Mouse (Mus musculus) hindbrain, embryonic 14.5 days (tissue): ENCODE data around the gene Hes2. TPM values are rescaled to one million over a fixed set of nuclear protein-coding genes. Genes with fewer than 3 reads are reported as not detected.

ENCODE experiments used
- ATAC-seq: fragments of 200-750 bp; cut with Nextera tagmentation; 2 replicates; pipeline ENCODE4 v1.8.0; 2017; ENCODE audit warnings: moderate number of reproducible peaks, mild to moderate bottlenecking, moderate TSS enrichment, moderate library complexity; ENCODE audit not compliant: low FRiP score
- DNase-seq: peaks from one replicate; pipeline ENCODE4 v3.0.0-alpha.2; 2015; ENCODE audit warnings: low spot score
- H3K27ac ChIP-seq: fragments of 300-500 bp; sonication (generic); 2 replicates; pipeline ENCODE4 v1.5.1; 2014; ENCODE audit warnings: mild to moderate bottlenecking, moderate library complexity
- H3K27me3 ChIP-seq: fragments of 300-500 bp; sonication (generic); 2 replicates; pipeline ENCODE4 v1.6.1; 2014; ENCODE audit warnings: mild to moderate bottlenecking, low read length, mixed read lengths; ENCODE audit not compliant: control insufficient read depth, insufficient read depth
- H3K36me3 ChIP-seq: fragments of 300-500 bp; sonication (generic); replicated peaks from 2 replicates; pipeline ENCODE4 v1.6.1; 2014; ENCODE audit not compliant: control insufficient read depth, insufficient read depth
- H3K4me1 ChIP-seq: fragments of 300-500 bp; sonication (generic); replicated peaks from 2 replicates; pipeline ENCODE4 v1.6.1; 2014; ENCODE audit warnings: antibody characterized with exemption, low read length, mixed read lengths; ENCODE audit not compliant: control insufficient read depth, insufficient read depth
- H3K4me2 ChIP-seq: fragments of 300-500 bp; sonication (generic); replicated peaks from 2 replicates; pipeline ENCODE4 v1.6.1; 2014; ENCODE audit warnings: mild to moderate bottlenecking, moderate library complexity
- H3K4me3 ChIP-seq: fragments of 300-500 bp; sonication (generic); replicated peaks from 2 replicates; pipeline ENCODE4 v1.5.1; 2014; ENCODE audit warnings: mild to moderate bottlenecking, low read length
- H3K9ac ChIP-seq: fragments of 300-500 bp; sonication (generic); 2 replicates; pipeline ENCODE4 v1.6.1; 2014
- H3K9me3 ChIP-seq: fragments of 300-500 bp; sonication (generic); 2 replicates; pipeline ENCODE4 v1.6.1; 2016; ENCODE audit warnings: low read length; ENCODE audit not compliant: control insufficient read depth
- WGBS: fragments of 180-500 bp; shearing (Covaris S2); extraction: QIAGEN DNeasy Blood & Tissue Kit; methylation state at CpG from one replicate; pipeline ENCODE4 v1.1.7; 2014; 5-methylcytosine and 5-hydroxymethylcytosine counted together
- polyA plus RNA-seq: library from polyadenylated mRNA; unstranded; fragments of >200 nt; fragmentation: Nextera tagmentation; extraction: Ambion mirVana; gene quantifications from 2 replicates; pipeline ENCODE4 v1.2.1, GENCODE M21; 2014

The Hes2 gene
- polyA plus RNA-seq, 1 experiment from 2014 or later: not detected

DNA sequence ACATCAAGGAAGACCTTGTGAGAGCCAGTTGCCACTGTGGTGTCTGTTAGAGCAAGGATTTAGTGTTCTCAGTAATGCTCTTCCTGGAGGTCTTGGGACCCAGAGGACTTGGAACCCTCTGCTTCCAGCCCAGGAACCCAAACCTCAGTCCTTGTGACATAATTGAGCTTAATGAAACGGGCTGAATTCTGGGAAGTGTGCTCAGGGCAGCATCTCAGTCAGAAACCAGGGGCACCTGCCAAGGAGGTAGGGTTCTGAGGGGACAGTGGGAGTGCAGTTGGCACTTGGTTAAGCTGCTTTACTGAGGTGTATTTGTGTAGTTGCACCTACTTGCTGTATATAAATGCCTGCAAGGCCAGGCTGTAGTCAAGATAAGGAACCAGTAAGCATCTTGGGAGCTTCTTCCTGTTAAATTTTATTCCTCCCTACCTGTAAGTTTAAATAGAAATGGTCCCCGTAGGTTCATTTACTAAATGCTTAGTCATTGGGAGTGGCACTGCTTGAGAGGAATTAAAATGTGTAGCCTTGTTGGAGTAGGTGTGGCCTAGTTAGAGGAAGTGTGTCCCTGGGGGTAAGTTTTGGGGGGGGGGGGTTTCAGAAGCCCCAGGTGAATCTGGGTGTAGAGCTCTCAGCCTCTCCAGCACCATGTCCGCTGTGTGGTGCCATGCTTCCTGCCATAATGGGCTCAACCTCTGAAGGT is 36.0 kb downstream of the Hes2 start:
- Histone ChIP-seq H3K27ac (no peak overlapping the region), H3K4me2 (no peak overlapping the region), H3K9me3 (no peaks in the 10 kb centered on the region), H3K9ac (no peak overlapping the region), H3K36me3 (no peaks in the 10 kb centered on the region), H3K4me1 (peaks cover 5% of the 10 kb centered on the region; the same call in 1 of the 2 replicates), H3K27me3 (no peaks in the 10 kb centered on the region), H3K4me3 (no peak overlapping the region)
- DNase-seq (no peak), ATAC-seq (no peak)
- WGBS: 85% methylated on average over 3 of the region's 3 CpGs

- ATAC-seq (no peak), DNase-seq (no peak)
- Histone ChIP-seq H3K9ac (no peak overlapping the region), H3K27me3 (no peaks in the 10 kb centered on the region), H3K27ac (no peak overlapping the region), H3K36me3 (no peaks in the 10 kb centered on the region), H3K9me3 (no peaks in the 10 kb centered on the region), H3K4me2 (no peak overlapping the region), H3K4me3 (no peak overlapping the region), H3K4me1 (peaks cover 5% of the 10 kb centered on the region; the same call in 1 of the 2 replicates)
- 95% methylated on average over 7 of the region's 9 CpGs for WGBS
Observed at GRCm38 (mm10) chr4:152196276-152196675, 37.6 kb downstream of the Hes2 start.

DNA sequence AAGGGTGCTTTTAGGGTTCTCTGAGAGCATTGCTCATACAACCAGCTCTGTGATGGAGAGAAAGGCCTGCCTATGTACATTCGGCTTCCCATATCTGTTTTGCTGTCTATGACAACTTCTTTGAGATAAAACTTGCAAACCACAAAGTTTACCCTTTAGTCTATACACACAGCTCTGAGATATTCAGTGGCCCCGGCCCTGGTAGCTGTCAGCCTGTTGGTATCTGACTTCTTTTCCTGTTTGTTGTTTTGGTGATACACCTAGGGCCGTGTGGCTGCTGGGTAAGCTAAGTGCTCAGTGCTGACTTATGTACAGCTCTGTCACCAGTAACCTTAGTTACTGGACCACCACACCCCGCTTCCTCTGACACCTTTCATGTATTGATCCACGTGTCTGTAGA is 38.9 kb downstream of the Hes2 start:
- no peaks in the 10 kb centered on the region for H3K36me3 ChIP-seq
- no peaks in the 10 kb centered on the region for H3K9me3 ChIP-seq
- no peak overlapping the region for H3K9ac ChIP-seq
- H3K4me2 ChIP-seq: no peak overlapping the region
- H3K4me3 ChIP-seq: no peak overlapping the region
- no peaks in the 10 kb centered on the region for H3K27me3 ChIP-seq
- no peak for ATAC-seq
- DNase-seq: no peak
- no peak overlapping the region for H3K27ac ChIP-seq
- peaks cover 5% of the 10 kb centered on the region; the same call in 1 of the 2 replicates for H3K4me1 ChIP-seq
- WGBS: 89% methylated on average over 5 of the region's 5 CpGs

DNA sequence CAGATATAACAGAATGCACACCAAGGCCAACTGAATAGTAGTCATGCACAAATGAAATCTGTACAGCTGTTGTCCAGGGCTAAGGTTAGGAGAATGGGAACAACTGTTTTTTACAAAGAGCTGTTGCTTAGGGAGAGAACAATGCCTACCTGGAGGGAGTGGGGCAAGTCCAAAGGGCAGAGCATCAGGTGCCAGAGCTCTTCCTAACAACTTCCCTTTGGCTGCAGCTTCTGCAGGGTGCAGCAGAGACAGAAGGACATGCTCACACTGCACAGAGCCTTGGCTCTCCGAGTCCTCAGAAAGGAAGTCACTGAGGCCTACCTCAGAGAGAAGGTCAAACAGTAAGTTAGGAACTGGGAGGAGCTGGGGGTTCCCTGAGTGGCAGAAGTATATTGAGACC is 41.0 kb downstream of the Hes2 start:
- Histone ChIP-seq H3K27ac (no peak overlapping the region), H3K27me3 (no peaks in the 10 kb centered on the region), H3K4me1 (no peaks in the 10 kb centered on the region), H3K4me3 (no peak overlapping the region), H3K36me3 (no peaks in the 10 kb centered on the region), H3K9ac (no peak overlapping the region), H3K9me3 (no peaks in the 10 kb centered on the region), H3K4me2 (no peak overlapping the region)
- ATAC-seq (no peak), DNase-seq (no peak)
- WGBS: 88% methylated on average over 1 of the region's 1 CpGs

- no peak overlapping the region for H3K9ac ChIP-seq
- no peak overlapping the region for H3K27ac ChIP-seq
- H3K27me3 ChIP-seq: no peaks in the 10 kb centered on the region
- H3K4me3 ChIP-seq: no peak overlapping the region
- no peaks in the 10 kb centered on the region for H3K4me1 ChIP-seq
- ATAC-seq: no peak
- DNase-seq: no peak
- H3K36me3 ChIP-seq: no peaks in the 10 kb centered on the region
- 69% methylated on average over 6 of the region's 6 CpGs for WGBS
- H3K9me3 ChIP-seq: no peaks in the 10 kb centered on the region
- H3K4me2 ChIP-seq: no peak overlapping the region
Observed at GRCm38 (mm10) chr4:152201492-152201891, 42.8 kb downstream of the Hes2 start.

- ATAC-seq (no peak), DNase-seq (no peak)
- Histone ChIP-seq H3K9me3 (no peaks in the 10 kb centered on the region), H3K4me1 (no peaks in the 10 kb centered on the region), H3K4me2 (no peak overlapping the region), H3K9ac (no peak overlapping the region), H3K27ac (no peak overlapping the region), H3K27me3 (no peaks in the 10 kb centered on the region), H3K36me3 (no peaks in the 10 kb centered on the region), H3K4me3 (no peak overlapping the region)
- WGBS: 77% methylated on average over 1 of the region's 1 CpGs
Observed at GRCm38 (mm10) chr4:152202418-152202817, 43.8 kb downstream of the Hes2 start.

GRCm38 (mm10) chr4:152202905-152203304 is 44.2 kb downstream of the Hes2 start:
- no peaks in the 10 kb centered on the region for H3K9me3 ChIP-seq
- no peaks in the 10 kb centered on the region for H3K36me3 ChIP-seq
- no peaks in the 10 kb centered on the region for H3K27me3 ChIP-seq
- ATAC-seq (no peak; the same call in 1 of the 2 replicates), DNase-seq (no peak)
- no peak overlapping the region for H3K4me3 ChIP-seq
- H3K27ac ChIP-seq: no peak overlapping the region
- 66% methylated on average over 3 of the region's 3 CpGs for WGBS
- H3K4me2 ChIP-seq: no peak overlapping the region
- no peak overlapping the region for H3K9ac ChIP-seq
- H3K4me1 ChIP-seq: no peaks in the 10 kb centered on the region

DNA sequence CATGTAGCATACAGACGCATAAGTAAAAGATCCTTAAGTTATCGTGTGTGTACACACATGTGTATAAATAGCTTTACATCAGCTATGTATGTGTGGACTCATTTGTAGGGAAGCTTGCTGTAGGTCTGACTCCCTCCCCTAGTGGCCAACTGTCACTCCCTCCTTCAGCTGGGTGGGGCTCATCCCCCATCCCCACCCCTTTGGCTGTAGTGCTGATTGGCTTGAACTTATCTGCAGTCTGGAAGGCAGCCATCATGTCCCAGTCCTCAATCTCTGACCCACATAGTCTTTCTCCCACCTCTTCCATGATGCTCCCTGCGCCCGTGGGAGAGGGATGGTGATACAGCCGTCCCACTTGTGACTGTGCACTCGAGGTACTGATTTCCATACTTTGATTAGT is 46.0 kb downstream of the Hes2 start:
- DNase-seq: no peak
- 91% methylated on average over 6 of the region's 6 CpGs for WGBS
- no peak for ATAC-seq
- H3K27ac ChIP-seq: no peak overlapping the region
- H3K4me2 ChIP-seq: no peak overlapping the region
- H3K4me3 ChIP-seq: no peak overlapping the region
- no peaks in the 10 kb centered on the region for H3K9me3 ChIP-seq
- H3K9ac ChIP-seq: no peak overlapping the region
- no peaks in the 10 kb centered on the region for H3K36me3 ChIP-seq
- H3K27me3 ChIP-seq: no peaks in the 10 kb centered on the region
- H3K4me1 ChIP-seq: no peaks in the 10 kb centered on the region

DNA sequence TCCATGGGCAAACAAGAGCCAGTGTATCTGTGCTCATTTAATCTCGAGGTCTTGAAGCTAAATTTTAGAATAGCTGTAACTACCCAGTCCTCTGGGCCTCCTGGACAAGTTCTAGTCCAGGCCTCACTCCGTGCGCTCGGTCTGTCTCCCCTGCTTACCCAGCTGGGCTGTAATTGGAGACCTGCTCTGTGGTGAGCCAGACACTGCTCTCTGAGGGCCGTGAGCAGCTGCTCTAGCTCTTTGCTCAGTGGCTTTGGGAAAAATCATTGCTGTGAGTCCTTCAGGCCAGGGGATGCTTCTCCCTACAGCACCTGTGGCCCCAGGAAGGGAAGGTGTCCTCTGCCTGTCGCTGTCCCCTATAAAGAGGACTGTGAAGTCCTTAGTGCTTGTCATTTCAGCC is 47.5 kb downstream of the Hes2 start:
- no peaks in the 10 kb centered on the region for H3K27me3 ChIP-seq
- no peak overlapping the region for H3K27ac ChIP-seq
- DNase-seq (no peak), ATAC-seq (no peak)
- no peak overlapping the region for H3K4me3 ChIP-seq
- no peaks in the 10 kb centered on the region for H3K4me1 ChIP-seq
- no peaks in the 10 kb centered on the region for H3K9me3 ChIP-seq
- H3K36me3 ChIP-seq: 0 out of 2 replicates have a peak, but pooled peaks cover 3% of the 10 kb centered on the region
- no peak overlapping the region for H3K4me2 ChIP-seq
- no peak overlapping the region for H3K9ac ChIP-seq
- 58% methylated on average over 6 of the region's 6 CpGs for WGBS

- no peak for ATAC-seq
Observed at GRCm38 (mm10) chr4:152209623-152210022, 51.0 kb downstream of the Hes2 start.

More at GRCm38 (mm10) chr4:152209623-152210022, 51.0 kb downstream of the Hes2 start:
- H3K36me3 ChIP-seq: 0 out of 2 replicates have a peak, but pooled peaks cover 3% of the 10 kb centered on the region
- H3K9ac ChIP-seq: no peak overlapping the region
- no peak for DNase-seq
- H3K4me1 ChIP-seq: peaks cover 5% of the 10 kb centered on the region
- H3K9me3 ChIP-seq: no peaks in the 10 kb centered on the region
- WGBS: 50% methylated on average over 4 of the region's 4 CpGs
- no peak overlapping the region for H3K27ac ChIP-seq
- no peak overlapping the region for H3K4me3 ChIP-seq
- no peaks in the 10 kb centered on the region for H3K27me3 ChIP-seq
- H3K4me2 ChIP-seq: no peak overlapping the region
